Mouse (Mus musculus) left cerebral cortex, postnatal 10 days (tissue): ENCODE measurements around the gene Tha1. TPM values are rescaled to one million over a fixed set of nuclear protein-coding genes. Genes with fewer than 3 reads are reported as not detected.
"Not testable (repeated sequence)": the region's sequence is repeated elsewhere in the genome, so short reads cannot be mapped to it uniquely, and the experiment has no call there.

Experiments
- DNase-seq, 2 experiments: peaks; one replicate each; pipeline ENCODE4 v3.0.0; 2021 to 2022; ENCODE audit warnings: low spot score in 2 of 2, mixed read lengths in 1 of 2; ENCODE audit errors: extremely low spot score in 1 of 2
- intact Hi-C: fragments of 180-260 bp; cut with DNase I; formaldehyde crosslinking; loops from one replicate; pipeline ENCODE4 v1.15.1; 2025
- total RNA-seq, 2 experiments: library from RNA; stranded (reverse); gene quantifications; 2 replicates each; pipeline ENCODE4 v1.2.3; 2021

The Tha1 gene
- total RNA-seq, 2 experiments from 2014 or later, result 3.1 to 4.0 TPM

DNA sequence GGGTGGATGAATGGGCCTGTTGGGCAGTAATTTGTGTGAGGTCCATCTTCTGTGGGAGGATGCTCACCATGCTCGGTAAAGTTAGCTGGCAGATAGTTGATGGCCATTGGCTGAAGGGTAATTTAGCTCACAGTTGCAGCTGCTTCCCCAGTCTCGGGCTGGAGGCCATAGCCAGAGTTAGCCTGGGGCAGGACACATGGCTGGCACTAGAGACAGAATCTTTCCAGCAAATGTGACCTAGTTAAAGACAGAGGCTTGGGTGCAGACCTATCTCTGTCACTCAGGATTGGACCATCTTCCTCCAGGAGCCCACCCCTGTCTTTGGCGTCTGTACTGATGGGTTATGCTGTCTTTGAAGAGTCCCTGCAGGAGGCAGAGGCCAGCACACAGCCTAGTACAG lies 14.9 kb downstream of the Tha1 start:
- DNase-seq, result no peak
- intact Hi-C loops, result no loop called here

DNA sequence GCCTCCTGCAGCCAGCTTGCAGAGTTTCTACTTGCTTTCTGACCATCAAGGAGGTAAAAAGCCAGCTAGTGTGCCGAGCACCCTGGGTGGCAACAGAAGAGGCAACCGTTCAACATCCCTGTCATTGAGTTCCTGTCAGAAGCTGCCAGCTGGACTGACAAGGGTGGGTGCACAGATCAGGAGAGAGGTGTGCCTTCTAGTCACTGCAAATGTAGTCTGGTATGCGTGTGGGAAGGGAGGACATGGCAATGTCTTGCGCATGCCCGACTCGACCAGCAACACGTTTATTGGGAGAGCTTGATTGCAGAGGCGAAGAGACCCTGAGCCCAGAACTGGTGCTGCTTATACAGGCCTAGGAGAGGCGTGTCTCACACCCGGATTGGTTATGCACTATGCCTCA lies 15.8 kb downstream of the Tha1 start:
- no peak for DNase-seq

DNA sequence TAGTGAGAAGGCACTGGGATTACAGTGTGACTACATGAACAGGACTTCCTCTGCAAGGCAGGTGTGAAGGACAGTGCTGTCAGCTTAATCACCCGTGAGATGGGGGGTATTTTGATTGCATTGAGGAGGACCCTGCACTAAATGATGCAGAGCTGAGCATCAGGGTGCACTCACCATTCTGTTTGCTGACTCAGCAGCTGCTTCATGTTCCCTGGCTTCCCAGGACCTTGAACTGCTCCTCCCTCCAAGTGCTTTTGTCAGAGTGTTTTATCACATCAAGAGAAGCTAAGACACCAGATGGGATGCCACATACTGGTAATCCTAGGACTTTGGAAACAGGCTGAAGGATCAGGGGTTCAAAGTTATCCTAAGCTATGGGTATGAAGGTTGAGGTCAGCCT lies 17.3 kb downstream of the Tha1 start:
- intact Hi-C loops, result no loop called here
- no peak for DNase-seq

More for the DNA sequence above, 15.8 kb downstream of the Tha1 start:
- intact Hi-C loops, result no loop called here

DNA sequence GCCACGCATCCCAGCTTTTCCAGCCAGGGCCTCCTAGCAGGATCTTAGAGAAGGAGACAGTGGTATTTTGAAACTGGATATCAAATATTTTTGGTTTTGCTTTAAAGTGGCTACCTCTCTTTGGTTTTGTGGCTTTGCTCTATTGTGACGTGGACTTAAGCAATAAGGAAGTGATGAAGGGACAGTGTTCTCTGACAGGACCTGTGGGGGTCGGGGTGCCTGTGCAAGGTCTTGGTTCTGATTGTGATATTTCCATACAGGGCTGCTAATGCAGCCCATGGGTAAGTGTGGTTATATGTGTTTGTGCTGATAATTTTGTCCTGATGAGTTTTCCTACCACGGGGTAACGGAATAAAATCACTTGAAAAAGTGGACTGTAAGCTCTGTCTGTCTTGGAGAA lies 17.9 kb downstream of the Tha1 start:
- intact Hi-C loops, result no loop called here
- DNase-seq, result no peak

DNA sequence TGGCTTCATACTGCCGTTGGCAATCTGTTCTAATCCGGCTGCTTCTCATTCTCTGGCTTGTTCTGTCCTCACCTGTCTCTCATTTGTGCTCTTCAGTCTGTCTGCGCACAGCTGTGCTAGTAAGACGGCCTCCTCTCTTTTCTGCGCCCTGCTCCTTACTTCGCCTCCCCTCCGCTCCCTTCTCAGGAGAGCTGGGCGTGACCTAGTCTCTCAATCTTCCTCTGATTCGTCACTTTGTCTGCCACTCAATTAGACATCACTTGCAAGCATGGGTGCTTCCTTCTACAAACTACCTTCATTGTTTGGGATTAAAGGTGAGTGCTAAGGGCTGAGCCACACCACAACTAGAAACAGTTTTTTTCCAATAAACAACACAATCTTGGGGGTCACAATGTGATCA lies 19.0 kb downstream of the Tha1 start:
- no peak for DNase-seq
- intact Hi-C loops, result no loop called here

DNA sequence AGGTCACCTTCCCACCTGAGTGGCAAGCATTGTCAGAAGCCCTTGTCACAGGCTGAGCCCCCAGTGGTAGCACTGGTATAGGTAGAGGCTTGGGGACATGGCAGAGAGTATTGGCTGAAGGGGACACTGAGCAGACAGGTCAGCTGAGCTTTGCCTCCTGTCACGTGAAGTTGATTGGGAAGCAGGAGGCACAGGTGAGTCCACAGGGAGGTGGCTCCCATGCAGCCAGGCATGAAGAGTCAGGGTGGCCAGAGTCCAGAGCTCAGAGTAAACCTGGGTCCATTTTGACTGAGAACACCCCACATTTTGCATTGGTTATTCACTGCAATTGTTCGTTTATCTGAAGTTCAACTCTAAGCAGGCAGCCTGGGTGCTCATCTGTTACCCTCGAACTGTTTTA lies 20.4 kb downstream of the Tha1 start:
- intact Hi-C loops, result no loop called here
- DNase-seq, result no peak

DNA sequence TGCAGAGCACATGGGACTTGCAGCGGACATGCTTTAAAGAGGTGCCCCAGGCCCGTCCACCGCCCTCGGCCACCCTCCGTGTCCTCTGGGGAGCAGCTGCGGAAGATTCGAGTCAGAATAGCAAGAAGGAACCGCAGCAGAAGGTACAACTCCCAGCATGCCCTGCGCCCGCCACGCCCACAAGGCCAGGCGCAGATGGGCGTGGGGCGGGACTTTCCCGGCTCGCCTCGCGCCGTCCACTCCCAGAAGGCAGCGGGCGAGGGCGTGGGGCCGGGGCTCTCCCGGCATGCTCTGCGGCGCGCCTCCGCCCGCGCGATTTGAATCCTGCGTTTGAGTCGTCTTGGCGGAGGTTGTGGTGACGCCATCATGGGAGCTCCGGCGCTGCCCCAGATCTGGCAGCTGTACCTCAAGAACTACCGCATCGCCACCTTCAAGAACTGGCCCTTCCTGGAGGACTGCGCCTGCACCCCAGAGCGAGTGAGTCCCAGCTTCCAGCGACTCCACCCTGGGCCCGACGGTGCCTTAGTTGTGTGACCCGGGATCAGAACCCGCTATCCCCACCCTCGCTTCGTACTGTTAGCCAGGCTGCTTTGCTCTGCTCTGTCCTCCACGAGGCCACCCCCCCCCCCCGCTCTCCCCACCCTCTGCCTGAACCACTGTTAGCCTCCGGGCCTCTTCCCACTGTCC lies 24.2 kb downstream of the Tha1 start, which contains the start of gene Birc5:
TSS of gene Birc5 (plus strand) at position 267 of the 687 bp plus-strand sequence.
- peak; percentile 93 to 98 for DNase-seq
- intact Hi-C loops, result no loop called here

DNA sequence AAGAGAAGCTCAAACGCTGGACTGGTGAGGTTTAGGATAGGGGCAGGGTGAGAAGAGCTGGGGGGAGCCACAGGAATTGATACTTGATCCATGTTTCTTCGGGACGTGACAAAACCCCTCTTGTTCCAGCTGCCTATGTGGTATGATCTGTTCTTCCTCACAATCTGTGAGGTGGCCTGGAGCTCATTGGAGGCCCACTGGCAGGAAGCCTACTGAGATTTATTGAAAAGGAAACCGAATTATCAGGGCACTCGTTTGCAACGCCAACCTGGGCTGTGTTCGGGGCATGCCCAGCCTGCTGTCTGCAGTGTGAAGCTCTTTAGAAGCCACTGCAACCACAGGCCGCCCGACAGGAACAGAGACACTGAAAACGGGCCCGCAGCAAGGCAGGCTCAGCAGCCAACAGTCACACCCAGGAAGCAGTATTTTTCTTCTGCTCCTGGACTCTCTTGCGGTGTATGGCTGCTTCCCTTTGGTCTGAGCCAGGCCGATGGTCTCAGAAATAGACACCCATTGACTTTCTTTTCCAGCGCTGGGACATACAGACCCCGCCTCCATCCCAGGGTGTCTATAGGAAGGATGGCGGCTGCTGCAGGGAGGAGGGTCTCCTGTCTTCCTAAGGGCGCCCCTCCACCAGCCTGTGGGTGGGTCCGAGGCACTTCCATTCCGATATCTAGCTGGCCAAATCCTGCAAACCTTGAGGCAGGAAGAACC lies 24.9 kb downstream of the Tha1 start:
- no peak for DNase-seq
- intact Hi-C loops, result no loop called here

DNA sequence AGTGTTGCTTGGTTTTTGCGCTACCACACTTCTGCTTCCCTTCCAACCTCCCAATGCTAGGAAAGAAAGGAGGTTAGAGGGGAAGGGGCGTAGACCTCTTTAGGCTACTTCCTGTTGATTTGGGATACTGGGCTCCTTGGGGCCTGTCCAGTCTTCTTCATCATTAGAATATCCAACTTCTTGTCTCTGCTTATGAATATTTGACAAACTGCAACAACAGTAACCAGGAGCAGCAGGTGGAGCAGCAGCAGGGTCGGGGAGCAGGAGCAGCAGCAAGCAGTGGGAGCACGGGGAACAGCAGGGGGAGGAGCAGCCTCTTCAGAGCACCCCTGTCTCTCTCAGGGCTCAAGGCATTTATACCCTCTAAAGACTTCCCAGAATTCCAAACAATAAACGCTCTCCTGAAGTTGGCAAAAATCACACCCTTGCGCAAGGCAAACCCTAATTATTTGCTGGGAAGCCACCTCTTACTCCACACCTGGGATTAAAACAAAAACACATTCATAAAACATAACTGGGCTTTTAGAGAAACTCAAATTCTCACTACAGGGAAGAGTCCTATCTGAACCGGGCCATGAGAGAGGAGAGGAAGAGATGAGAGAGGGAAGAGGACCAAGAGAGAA lies 25.6 kb downstream of the Tha1 start:
- intact Hi-C loops, result no loop called here
- no peak for DNase-seq

DNA sequence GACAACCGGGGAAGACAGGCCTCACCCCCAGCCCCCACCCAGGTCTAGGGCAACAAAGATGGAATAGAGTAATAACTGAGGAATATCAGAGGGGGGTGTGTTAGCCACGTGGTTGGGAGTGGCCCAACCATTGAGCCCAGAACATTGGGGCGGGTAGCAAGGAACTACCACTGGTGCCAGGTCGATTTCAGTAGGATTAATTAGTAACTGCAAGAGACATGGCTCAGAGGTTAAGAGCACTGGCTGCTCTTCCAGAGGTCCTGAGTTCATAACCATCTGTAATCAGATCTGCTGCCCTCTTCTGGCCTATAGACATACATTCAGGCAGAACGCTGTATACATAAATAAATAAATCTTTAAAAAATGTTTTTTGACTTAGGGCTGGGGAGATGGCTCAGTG lies 26.6 kb downstream of the Tha1 start:
- intact Hi-C loops, result no loop called here

DNA sequence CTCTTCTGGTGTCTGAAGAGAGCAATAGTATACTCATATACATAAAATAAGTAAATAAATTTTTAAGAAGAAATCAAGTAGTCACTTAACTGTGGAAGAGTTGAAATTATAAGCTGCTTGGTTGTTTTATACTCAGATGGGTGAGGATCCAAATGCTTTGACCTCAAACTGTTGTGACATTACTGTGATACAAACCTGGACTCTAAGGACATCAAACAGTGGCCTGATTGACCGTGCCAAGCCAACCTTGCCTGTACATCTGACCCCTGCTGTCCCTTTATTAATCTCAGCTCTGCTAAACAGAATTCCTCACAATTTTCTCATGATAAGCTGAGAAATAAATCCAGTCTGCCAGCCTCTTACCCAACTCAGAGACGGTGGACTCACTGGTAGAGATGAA lies 27.6 kb downstream of the Tha1 start:
- intact Hi-C loops, result no loop called here
- no peak for DNase-seq

More for the DNA sequence above, 26.6 kb downstream of the Tha1 start:
- no peak for DNase-seq

DNA sequence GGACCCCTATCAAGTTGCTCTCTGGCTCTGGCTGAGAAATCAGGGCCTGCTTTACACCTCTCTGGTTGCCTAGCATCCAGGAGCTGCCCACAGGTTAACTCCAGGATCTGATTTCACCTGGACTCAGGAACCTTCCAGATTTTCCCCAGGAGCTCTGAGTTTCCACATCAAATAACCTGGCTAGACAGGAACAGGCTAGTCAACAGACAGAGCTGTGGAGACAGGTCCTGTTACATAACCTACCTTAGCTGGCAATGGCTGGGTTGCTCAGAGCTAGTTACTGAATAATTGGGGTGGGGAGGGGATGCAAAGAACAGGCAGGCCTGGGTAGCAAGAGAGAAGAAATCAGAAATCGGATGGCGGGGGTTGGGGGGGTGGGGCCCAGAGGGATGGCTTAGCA lies 28.3 kb downstream of the Tha1 start:
- DNase-seq, result no peak
- intact Hi-C loops, result no loop called here

DNA sequence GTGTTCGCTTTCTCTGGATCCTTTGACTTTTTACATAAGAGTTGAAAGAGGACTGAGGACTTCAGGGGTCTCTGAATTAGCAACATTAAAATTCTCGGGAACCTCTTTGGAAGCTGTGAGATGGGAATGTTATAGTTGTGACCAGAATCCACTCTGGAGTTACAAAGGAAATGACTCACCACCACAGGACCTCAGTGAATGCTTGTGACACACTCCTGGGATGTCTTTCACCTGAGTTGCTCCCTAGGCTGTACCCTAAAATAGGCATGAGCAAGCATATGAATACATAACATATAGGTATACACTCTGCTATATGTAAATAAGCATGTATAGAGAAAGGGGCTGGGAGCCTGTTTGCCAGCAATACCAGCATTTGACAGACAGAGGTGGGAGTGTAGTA lies 29.8 kb downstream of the Tha1 start:
- intact Hi-C loops, result no loop called here
- DNase-seq, result no peak

DNA sequence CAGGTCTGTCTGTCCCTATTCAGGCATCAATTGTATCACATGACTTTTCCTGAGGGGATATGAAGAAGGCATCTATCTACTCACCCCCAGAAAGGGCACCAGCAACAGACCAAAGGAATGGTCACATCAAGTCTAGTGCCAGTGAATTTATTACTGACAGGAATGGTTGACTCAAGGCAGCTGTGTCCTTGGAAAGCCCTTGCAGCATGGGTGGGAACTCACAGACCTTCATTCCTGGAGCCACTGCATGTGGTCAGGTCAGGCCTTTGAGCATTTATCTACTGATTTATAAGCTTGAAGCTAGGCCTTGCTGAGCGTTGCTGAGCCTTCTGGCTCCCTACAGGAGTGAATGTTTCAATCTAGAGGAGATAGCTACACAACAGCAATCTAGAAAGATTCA lies 32.4 kb downstream of the Tha1 start:
- no peak for DNase-seq
- intact Hi-C loops, result no loop called here

DNA sequence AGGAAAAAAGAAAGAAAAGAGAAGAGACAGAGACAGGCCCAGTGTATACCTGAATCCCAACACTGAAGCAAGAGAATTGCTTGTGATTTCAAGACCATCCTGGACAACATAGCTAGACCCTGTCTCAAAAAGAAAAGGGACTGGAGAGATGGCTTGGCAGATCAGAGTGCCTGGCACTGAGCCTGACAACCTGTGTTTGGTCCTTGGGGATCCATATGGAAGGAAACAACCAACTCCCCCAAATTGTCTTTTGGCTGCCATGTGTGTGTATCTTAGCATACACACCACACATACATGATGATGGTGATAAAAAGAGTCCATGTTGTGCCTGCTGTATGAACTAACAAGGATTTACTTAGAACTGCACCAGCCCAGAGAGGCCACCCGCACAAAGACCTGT lies 34.3 kb downstream of the Tha1 start:
- DNase-seq, result no peak
- intact Hi-C loops, result no loop called here

DNA sequence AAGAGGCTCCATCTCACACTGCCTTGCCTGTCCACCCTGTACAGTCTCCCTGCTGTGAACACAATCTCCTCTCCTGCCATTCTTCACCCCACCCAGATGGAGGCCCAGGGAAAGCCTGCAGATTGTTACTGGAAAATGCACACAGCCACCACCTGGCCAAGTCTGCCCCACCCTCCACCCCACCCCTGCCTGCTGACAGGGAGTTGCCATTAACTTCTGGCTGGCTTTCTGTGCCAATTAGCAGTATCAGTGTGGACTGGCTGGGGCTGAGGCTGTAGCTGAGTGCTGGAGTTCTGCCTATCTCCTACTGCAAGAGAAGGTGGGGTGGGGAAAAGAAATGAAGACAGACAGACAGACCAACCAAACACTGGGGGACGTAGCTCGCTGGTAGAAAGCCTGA lies 34.7 kb downstream of the Tha1 start:
- DNase-seq, result no peak
- intact Hi-C loops, result no loop called here

DNA sequence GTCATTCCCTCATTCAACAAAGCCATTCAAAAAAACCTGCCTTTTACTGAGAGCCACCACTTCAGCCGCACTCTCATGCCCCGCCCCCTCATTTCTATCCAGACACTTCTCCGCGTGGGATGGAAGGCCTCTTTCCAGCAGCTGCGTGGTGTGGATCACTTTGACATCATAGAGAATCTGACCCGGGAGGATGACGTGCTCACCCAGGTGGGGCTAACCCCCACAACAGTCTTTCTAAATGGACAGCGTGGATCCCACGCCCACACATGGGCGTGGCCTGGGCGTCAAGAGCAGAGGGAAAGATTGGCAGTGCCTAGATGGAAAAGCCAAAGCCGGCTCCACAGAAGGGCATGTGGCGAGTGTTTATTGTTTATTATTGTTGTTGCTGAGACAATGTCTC lies 37.0 kb downstream of the Tha1 start:
- intact Hi-C loops, result no loop called here
- peak in 1 of 2 experiments; percentile 62 for DNase-seq

DNA sequence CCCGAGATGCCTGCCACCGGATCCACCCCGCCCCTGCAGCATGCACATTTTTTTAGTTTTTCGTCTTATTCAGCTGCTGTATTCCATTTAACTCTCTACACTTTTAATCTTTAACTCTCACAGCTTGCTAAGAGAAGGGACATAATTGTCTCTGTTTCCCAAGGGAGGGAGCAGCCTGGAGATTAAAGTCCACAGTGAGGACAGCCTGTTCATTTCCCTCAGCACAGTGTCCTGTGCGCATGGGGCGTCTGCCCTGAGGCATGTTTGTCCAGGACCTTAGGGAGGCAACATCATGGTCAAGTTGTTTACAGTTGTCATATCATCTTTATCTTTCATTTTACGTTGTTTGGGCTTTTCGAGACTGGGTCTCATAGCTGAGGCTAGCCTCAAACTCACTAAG lies 39.2 kb downstream of the Tha1 start:
- DNase-seq, result no peak
- intact Hi-C loops, result no loop called here

DNA sequence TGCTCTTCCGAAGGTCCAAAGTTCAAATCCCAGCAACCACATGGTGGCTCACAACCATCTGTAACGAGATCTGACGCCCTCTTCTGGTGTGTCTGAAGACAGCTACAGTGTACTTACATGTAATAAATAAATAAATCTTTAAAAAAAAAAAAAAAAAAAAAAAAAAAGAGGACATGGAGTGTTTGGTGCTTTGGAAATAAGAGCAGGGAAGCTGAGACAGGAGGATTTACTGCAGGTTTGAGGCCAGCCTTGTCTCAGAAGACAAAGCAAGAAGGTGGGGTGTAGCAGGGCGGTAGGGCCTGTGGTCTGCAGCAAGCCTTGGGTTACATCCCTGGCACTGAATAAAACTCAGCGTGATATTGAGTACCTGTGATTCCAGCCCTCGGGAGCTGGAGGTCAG lies 39.8 kb downstream of the Tha1 start:
- DNase-seq, intact Hi-C loops: not testable (repeated sequence)
